Mouse (Mus musculus): ENCODE measurements at regions not wholly inside any gene's neighbourhood (a gene's known extent, or its start where the extent isn't known, plus 50 kb on each side); places are given as distances from the start of the nearest gene placed in this dataset.
"Not testable (repeated sequence)": the region's sequence is repeated elsewhere in the genome, so short reads cannot be mapped to it uniquely, and the experiment has no call there.

DNA sequence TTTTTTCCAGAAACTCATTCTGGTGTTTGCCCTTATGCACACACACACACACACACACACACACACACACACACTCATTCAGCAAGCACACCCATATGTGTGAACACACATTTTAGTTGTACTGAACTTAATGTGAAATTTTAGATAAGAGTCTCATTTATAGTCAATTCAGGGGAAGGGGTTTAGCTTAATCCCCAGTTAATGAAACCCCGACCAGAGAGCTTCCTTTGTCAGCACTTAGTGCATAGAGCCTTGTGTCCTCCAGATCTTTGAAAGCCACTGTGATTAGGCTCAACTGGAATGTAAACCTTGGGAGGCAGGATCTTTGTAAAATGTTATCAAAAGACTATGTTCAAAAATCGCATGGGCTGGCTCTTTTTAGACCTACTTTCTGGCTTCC, 53.4 kb downstream of the Rps12 start:
- no peak for DNase-seq

DNA sequence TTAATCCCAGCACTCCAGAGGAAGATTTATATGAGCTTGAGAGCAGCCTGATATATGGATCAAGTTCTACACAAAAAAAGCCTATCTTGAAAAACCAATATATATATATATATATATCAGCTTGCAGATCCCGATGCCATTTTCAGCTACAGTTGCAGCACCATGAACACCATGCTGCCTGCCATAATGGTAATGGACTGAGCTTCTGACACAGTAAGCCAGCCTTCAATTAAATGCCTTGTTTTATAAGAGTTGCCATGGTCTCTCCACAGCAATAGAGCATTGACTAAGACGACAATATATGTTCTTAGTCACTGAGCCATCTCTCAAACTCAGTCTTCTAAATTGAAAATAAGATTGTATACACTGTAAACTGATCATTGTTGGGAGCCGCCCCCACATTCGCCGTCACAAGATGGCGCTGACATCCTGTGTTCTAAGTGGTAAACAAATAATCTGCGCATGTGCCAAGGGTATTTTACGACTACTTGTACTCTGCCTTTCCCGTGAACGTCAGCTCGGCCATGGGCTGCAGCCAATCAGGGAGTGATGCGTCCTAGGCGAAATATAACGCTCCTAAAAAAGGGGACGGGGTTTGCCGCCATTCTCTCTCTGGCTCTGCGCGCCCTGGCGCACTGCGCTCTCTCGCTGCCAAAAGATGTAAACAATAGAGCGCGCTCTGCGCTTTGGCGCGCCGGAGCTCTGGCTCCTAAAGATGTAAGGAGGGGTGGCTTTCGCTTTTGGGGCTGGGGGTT, 60.9 kb downstream of the Rps12 start:
- DNase-seq = not testable (repeated sequence)

DNA sequence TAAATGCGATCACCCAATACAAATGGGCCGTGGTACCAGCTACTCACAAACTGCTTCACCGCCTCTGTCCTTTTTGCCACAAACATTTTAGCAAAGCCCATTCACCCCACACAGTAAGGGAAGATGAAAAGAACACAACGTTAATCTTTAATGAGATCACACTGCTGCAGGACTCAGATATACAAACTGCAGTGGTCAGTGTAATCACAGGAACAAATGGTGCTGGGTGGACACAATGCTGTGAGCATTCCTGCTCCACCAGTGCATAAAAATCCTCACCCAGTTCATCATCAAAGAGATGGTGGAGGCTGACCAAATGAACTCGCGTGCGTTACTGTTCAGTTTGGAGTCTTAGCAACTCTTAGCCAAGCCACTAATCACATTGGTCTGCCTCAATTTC, 69.0 kb downstream of the Rps12 start:
- no peak for DNase-seq

DNA sequence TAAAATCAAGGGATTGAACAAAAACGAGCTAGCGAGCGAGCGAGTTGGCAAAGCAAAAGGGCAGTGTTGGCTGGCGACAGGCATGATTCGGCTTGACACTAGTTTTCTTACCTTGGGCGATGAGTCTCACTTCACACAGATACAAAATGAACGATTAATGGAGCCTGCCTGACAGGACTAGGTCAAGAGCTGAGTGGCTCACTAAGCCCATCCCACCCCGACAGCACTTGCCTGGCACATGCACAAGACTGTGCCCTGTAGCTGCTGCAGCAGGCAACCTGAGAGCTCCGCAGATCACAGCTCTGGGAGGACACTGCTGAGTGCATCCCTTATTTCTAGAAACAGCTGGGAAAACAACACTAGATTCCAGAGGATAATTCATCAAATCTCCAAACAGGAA, 71.6 kb downstream of the Rps12 start:
- DNase-seq = no peak

DNA sequence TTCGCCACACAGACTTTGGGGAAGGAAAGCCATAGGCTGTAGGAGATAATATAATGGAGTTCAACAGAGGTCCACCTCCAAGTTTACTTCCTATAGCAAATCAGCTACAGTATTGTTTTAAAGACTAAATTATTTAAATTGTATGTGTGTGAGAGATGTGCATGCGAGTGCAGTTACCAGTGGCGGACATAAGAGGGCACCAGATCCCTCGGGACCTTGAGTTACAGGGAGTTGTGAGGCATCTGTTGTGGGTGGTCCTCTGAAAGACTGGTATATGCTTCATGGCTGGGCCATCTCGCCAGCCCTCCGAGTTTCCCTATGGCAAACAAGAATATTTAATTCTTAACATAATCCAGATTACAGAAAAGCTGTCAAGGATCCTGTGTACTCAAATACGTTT, 72.0 kb downstream of the Rps12 start:
- no peak for DNase-seq

DNA sequence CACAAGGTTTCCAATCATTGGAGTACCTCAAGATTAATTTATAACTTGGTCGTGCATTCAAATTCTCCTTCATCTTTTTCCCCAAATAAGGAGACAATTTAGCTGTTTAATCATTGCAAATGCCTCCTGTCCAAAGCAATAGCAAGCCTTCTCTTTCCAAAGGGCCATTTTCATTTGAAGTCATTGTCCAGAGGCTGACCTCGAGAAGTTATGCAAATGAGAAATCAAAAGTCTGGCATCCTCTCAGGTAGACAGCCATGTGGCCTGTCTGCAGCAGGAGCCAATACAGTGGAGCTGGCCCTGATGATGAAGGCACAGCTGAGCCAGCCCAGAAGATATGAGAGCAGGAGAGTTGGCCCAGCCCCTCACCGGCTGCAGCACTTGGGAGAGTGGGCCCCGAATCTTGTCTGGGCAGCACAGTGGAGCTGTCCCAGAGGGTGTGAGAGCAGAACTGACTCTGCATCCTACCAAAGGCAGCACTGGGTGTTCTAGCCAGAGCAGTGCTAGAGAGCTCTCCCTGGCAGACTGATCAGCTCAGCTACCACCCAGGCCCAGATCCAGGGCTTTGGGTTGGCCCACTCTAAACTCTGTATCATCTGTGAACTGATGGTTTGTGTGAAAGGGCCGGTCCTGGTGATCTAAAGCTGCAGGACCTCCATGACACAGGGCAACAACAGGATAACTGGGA, 74.2 kb downstream of the Rps12 start:
- no peak for DNase-seq

DNA sequence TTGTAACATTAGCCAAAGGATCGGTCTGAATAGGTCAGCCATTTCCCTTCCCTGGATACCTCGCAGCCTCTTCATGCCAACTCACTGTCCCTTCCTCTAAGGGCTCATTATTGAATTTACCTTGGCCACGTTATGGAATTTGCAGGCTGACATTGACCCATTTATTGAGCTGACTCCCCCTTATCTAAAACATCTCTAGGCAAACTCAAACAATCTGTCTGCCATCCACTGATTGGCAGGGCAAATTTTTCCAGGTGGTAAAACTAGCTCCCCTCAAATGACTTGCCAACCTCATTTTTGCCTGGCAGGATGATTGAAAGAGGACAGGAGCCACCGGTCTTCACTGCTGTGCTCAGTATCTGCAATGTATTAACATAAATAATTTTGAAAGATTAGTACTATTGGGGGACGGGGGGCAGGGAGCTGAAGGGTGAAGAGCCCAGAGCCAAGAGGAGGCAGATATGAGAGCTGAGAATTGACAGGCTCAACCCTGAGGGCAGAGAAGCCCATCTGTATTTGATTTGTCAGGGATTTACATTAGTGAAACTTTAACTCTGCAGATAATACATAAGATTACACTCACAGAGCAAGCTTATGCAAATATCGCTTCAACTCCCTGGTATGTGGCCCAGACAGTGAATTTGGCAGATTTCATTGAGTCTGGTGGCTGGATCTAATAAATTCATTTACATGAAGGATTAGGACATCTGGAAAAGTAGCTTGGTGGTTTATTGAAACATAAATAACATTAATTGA, 75.5 kb downstream of the Rps12 start:
- no peak for DNase-seq

DNA sequence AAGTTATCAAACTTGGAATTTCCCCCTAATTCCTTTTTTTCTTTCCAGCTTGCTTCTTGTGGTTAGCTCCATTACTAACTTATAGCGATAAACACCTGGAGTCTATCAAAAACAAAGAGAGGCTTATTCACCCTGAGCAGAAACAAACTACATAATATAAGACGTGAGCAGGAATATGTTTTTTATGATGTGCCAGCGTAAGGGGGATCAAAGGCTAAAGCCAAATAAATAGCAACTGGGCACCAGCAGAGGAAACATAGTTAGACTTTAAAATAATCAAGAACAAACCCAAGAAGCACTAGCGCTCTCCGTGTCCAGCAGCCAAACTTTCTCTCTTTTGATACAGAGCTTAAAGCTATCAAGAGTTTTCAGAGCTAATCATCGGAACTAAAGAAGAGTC, 76.1 kb downstream of the Rps12 start:
- no peak for DNase-seq

DNA sequence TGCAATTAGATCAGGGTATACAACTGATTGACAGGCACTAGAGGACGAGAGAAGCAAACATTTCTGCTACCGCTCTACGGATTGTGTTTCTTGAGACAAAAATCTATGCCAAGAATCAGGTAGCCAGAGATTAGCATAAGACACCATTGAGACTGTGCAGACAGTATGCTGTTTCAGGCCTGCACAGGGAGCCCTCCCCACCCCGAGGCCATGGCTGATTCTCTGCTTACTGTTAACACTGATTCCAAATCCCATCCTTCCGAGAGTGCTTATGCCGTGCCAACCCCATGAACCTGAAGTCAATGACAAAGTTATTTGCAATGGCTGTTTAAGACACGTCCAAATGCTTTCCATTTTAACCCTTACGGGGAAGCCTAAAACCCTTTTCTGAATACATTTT, 78.8 kb downstream of the Rps12 start:
- DNase-seq = no peak

DNA sequence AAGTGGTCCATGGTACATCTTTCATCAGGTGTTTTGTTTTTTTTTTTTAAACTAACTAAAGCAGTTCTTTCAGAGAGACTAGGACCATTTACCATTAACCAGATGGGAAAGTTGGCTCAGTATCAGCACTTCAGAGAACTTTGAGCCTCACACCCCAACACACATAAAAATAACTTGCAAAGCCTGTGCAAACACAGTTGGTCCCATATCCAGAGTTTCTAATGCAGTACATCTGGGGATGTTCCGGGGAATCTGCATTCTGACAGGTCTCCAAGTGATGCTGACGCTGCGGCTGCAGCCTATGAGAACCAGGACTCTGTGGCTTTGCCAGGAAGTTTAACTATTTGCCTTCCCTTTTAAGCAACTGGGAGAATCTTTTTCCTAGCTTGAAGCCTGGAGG, 79.9 kb downstream of the Rps12 start:
- no peak for DNase-seq

DNA sequence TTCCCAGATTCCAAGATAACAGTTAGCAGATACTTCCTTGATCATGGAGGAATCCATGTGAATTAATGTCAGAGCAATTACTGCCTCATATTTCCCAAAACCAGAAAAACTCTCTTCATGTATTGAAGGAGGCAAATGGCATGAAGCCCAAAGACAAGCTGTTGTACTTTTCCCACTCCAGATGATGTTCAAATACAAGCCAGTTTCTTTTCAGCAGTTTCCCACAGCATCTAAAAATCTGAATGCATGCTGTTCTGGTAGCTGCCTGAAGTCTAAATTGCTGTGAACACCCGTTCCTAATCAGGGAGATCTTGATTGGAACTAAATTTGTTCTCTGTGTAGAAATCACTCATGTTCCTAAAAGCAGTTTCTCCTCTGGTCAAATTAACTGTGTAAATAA, 83.0 kb downstream of the Rps12 start:
- DNase-seq = no peak

DNA sequence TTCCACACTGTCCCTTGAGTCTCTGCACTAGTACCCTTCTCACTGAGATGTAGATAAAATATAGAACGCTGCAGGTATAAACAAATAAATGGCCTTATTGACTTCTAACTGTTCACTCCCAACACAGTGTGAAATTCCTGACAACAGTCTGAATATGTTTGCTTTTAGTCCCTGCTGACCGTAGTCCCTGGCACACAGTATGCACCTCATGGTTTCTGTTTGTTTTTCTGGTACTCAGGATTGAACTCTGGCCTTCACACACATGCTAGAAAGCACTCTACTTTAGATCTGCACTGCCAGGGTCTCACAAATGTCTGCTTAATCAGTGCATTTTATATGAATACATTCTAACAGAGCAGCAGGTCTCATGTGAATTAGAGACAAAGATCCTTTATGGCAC, 95.8 kb downstream of the Rps12 start:
- no peak for DNase-seq

DNA sequence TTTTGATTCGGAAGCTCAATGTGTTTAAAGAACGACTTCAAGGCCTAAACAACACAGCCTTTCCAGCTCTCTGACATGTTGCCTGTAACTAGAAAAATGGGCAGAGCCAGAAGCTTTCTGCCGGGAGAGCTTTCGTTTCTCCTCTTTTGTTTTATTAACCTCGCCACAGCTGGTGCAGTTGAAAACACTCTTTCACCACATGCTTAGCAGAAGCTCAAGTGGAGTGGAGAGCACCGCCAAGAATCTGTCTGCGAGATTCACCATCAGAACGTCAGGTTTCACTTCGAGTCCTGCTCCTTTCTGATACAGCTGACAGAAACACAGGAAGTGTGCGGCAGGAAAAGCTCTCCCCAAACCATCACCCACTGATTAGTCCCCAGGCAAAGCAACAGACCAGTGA, 100.1 kb downstream of the Rps12 start:
- no peak for DNase-seq

DNA sequence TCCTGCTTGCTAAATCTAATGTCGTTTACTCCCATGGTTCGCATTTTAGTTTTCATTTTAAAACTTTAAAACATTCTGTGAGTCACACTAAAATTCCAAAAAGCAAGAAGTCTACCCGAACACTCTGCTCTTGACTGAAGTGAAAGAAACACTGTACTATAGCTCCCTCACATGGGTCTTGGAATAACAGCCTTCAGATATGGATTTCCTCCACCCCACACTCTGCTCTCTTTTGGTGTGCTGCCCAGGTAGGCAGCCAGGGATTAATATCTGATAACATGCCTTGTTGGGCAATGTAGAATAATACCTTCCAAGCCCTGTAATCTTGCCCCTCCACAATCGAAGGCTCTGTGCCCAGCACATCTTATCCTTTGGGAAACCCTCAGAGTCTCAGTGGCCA, 104.0 kb downstream of the Rps12 start:
- DNase-seq = no peak

DNA sequence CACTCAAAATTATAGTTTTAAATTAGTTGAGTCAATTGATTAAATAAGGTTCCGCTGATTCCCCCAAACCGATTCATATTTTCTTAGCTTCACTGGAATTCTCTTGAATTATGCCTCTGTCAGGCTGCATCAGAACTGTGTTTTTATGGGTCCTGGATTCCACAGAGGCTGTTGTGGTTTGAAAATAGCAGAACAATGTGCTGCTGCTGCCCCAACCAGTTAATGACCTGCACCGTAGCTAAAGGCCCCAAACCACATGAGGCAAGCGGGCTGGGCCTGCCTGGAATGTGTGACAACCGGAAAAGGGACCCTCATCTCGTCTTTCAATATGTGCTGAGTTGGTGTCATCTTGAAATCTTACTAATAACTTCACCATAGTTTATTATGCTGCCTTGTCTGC, 111.2 kb downstream of the Rps12 start:
- no peak for DNase-seq

DNA sequence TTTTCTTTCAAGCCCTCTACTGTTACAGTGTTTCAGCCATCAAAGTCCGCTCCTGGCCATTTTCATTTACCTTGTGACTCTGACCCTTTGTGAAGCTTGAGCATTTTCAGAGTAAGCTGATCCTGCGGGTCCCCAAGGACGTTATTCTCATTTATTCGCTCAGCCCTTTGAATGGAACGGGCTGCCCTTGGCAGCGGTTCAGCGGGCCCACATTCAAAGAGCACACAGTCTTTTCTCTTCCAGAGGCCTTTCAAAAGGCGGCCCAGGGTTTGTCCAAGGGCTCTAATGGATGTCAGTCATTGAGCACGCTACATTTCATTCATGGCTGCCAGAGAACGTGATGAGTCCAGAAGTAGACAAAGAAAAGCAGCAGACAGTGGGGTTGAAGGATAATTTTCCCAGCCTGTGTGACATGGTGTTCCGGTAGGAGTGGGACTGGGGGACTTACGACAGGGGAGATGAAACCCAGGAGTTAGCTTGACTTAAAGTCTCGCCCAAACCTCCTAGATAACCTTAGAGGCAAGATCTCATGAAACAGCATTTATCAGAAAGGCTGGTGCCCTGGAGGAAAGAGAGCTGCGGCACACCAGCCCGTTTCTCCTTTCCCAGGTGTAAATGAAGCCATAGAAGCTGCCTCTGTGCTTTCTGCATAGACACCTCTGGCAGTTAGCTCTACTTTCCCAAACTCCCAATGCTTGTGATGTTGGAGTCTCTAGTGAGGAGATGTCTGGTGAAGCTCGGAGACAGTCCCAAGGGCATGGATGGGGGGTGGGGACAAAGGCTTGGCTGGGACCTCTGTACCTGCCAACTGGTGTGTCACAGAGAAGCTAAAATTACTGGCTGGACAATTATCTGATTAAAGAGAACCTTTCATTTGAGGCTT, 112.2 kb downstream of the Rps12 start:
- no peak for DNase-seq

DNA sequence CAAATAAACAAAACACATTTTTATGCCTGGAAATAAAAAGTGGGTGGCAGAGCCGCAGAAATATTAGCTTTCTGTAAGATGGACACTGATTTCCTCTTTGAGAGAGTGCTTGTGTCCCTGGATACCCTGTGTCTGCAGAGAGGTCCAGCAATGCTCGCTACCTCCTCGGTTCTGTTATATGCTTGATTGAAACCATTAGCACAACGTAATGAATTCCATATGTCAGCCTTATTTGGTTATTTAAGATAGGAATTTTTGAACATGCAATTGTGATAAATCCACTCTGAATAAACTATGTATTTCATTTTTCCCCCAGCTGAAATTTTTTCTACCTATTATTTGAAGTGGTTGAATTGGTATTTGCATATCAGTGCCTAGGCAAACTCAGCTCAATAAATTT, 114.8 kb downstream of the Rps12 start:
- no peak for DNase-seq

DNA sequence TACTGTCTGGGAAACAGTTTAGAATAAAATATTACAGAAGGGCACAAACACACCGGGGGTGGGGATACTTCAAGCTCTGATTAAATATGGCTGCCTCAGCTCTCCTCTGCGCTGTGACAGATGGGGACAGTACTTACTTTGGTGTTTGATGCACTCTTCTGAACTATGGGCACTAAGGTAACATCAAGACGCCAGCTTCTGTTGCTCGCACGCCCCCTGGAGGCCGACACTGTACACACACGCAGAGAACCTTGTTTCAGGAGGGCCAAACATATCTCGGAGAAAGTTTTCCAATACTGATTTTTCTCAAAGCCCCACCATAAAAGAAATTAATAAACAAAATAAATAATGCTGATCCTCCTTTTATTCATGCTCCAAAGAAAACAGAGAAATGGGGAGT, 115.6 kb downstream of the Rps12 start:
- DNase-seq = peak; percentile 3 to 11

DNA sequence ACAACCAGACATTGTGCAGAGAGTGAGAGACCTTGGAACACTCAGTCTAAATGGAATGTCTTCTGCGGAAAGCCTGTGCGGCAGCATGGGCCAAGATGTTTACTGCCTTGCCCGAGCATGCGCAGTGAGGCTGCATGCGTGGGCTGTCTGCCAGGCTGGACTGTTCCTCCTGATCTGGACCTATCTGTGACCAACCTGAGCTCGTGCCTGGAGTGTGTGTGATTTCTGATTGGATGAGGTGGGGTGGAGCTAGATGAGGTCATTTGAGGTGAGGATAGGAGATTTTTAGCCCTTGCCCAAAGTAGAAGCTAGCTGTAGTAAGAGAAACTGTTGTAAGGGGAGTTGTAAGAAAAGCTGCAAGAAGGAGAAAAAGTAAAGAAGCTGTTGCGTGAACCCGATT, 121.2 kb downstream of the Rps12 start:
- DNase-seq = not testable (repeated sequence)

DNA sequence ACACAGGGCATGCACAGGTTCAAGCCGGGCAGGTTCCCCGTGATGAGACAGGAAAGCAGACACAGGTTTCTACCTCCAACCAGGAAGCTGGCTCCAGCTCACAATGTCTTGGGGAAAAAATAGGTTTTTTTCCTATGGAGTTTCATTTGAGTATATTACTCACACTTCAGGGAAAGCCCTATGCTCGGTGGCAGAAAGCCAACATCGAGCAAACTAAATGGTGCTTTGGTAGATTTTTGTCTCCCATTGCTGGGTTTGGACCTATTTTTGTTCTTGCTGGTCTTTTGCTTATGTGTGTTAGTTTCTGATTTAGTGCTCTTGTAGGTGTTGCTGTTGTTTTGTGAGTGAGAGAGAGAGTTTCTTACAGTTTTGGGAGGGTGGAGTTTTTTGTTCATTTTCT, 160.9 kb downstream of the Rps12 start:
- DNase-seq = no peak

DNA sequence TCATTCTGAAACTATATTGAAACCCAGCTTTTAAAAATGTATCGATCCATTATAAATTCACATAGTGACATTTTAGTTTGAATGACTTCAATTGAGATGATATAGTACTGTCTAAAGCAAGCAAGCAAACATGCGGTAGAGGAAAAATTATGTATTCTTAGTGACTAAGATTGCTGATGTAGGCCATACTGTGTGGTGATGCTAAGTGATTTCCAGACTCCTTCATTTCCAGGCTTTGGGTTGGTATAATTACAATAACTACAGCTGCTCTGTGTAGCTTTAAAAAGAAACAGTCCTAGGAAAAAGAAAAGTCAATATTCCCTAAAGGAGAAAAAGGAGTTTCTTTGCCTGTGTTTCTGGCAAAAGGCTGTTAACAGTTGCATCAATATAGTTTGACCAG, 175.0 kb downstream of the Rps12 start:
- DNase-seq = no peak

DNA sequence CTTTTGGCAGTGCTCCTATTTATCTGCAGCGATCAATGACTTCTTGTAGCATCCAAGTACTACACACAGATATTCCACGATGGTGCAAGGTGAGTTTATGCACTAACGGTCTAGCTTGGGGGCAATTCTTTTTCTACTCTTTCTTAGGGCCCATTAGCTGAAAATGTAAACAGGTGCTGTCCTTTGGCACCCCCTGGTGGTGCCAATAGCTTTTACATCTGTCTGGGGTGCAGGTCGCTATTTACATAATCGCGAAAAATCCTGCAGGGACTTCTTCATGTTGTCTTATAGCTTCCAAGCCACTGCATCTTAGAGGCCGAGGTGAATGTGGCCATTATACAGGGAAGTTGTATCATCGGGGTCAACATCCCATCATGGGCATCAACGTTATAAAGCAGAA, 175.9 kb downstream of the Rps12 start:
- DNase-seq = peak; percentile 3

DNA sequence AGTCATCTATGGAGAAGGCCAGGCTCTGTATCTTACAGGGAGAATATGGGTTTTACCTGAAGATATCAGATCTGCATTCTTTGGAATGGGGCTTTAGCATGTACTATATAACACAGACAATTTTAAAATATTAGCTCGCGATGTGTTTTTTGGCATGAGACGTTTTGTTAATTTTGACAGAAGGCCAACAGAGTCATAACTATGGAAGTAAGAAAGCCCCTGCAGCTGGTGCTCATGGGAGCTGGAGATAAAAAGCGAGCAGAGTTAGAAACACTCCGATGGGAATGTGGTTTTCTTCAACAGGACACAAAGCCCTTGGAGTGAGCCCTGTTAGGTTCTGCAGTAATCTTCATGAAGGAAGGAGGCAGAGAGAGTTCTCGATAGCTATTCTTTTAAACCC, 176.6 kb downstream of the Rps12 start:
- DNase-seq = no peak
